In genomic region chr4:33072526-33073161, GRCm38 (mm10) we compare ENCODE assay signal across 9 mouse cellular contexts. TPM values are rescaled to one million over a fixed set of nuclear protein-coding genes. Genes with fewer than 3 reads are reported as not detected.
A peak's percentile ranks its signal among the peaks of the same experiment; 100 is the strongest.
DNase-seq lines count a peak whose midpoint lies in the region; ATAC-seq and TF ChIP-seq lines count a peak whose summit lies in the region.
"Had no signal": no experiment of that assay in that cellular context is flagged by ENCODE, and none has a peak within 500 bp of the region (broad histone marks: within the 10 kb centered on the region; RNA-seq: fewer than 3 reads in every experiment).

No protein-coding gene starts in this region.

- no peaks in the 10 kb centered on the region for H3K36me3 ChIP-seq in liver, embryonic 14.5 days (replicated peaks; ENCODE audit: control insufficient read depth, insufficient read depth, low read depth)
- H3K36me3 ChIP-seq in limb, embryonic 10.5 days, result no peaks in the 10 kb centered on the region
- H3K36me3 ChIP-seq: lung, embryonic 15.5 days had no signal

- no peak for TF ChIP-seq EP300 in liver, embryonic 14.5 days (IDR thresholded peaks at IDR 0.05; ENCODE audit: low read depth)

- H3K9ac ChIP-seq in liver, embryonic 14.5 days (replicated peaks), result no peak overlapping the region
- H3K9ac ChIP-seq: lung, embryonic 15.5 days had no signal

- peaks cover 8 to 14% of the 10 kb centered on the region in 2 experiments for H3K4me1 ChIP-seq in liver, embryonic 14.5 days (replicated peaks; ENCODE audit: control insufficient read depth in 2 of 2, insufficient read depth in 2 of 2, low read length in 1 of 2)
- H3K4me1 ChIP-seq in limb, embryonic 10.5 days, result peaks cover 10% of the 10 kb centered on the region
- H3K4me1 ChIP-seq: lung, embryonic 15.5 days had no signal

- no peak for TF ChIP-seq CTCF in liver, embryonic 14.5 days (IDR thresholded peaks at IDR 0.05; ENCODE audit: low read depth)

- DNase-seq in A20 (ENCODE audit: low read depth, low spot score), result peak; percentile 74
- peak; percentile 55 for DNase-seq in MEL-GATA-1-ER (ENCODE audit: extremely low read depth, low read depth)
- peak in 2 of 3 experiments; percentile 17 to 28 for DNase-seq in liver, embryonic 14.5 days (ENCODE audit: low read depth in 3 of 3, low spot score in 3 of 3)
- DNase-seq in retina, embryonic 14.5 days (ENCODE audit: low spot score), result peak; percentile 20
- DNase-seq in cerebellum, postnatal 36 days, result no peak
- DNase-seq in urinary bladder, postnatal 4 days (ENCODE audit: low spot score in 2 of 2), result no peak
- no peak for DNase-seq in limb, embryonic 10.5 days (ENCODE audit: low spot score)
- no peak for DNase-seq in adrenal gland, adult 8-10 months

- H3K4me2 ChIP-seq in liver, embryonic 14.5 days (ENCODE audit: low read depth), result peak overlapping the region; percentile 40
- H3K4me2 ChIP-seq: lung, embryonic 15.5 days had no signal

- H3K4me3 ChIP-seq in liver, embryonic 14.5 days (ENCODE audit: insufficient read depth in 1 of 2, low read depth in 2 of 2, low read length in 2 of 2), result no peak overlapping the region
- H3K4me3 ChIP-seq in limb, embryonic 10.5 days, result no peak overlapping the region
- H3K4me3 ChIP-seq: lung, embryonic 15.5 days had no signal

- H3K27ac ChIP-seq in liver, embryonic 14.5 days, result no peak overlapping the region
- H3K27ac ChIP-seq in limb, embryonic 10.5 days, result no peak overlapping the region
- H3K27ac ChIP-seq: lung, embryonic 15.5 days had no signal

- 0 out of 2 replicates have a peak, but pooled peaks have one; percentile 39 for ATAC-seq in liver, embryonic 14.5 days (ENCODE audit: insufficient read depth)

- H3K27me3 ChIP-seq in liver, embryonic 14.5 days (ENCODE audit: control insufficient read depth, insufficient read depth, low read length), result no peaks in the 10 kb centered on the region
- no peaks in the 10 kb centered on the region for H3K27me3 ChIP-seq in limb, embryonic 10.5 days (ENCODE audit: low read depth, poor library complexity, severe bottlenecking)
- H3K27me3 ChIP-seq: lung, embryonic 15.5 days had no signal

- WGBS in liver, embryonic 14.5 days (ENCODE audit: insufficient replicate concordance), result 11% methylated on average over 11 of the region's 11 CpGs
- WGBS in limb, embryonic 10.5 days, result 72% methylated on average over 11 of the region's 11 CpGs

- no peaks in the 10 kb centered on the region for H3K9me3 ChIP-seq in liver, embryonic 14.5 days (ENCODE audit: control insufficient read depth, low read length)
- no peaks in the 10 kb centered on the region for H3K9me3 ChIP-seq in limb, embryonic 10.5 days (replicated peaks)
- H3K9me3 ChIP-seq: lung, embryonic 15.5 days had no signal

RNA-seq across cellular contexts. Expression of gene Gabrr2, which starts 9.8 kb away (rescaled TPM):
- polyA plus RNA-seq in liver, embryonic 14.5 days (2012; rRNA removed), result 0.05 and 0.06 TPM in 2 replicates
- polyA plus RNA-seq in liver, embryonic 14.5 days (2014; fragmentation: Nextera tagmentation; extraction: Ambion mirVana), result not detected in 2 replicates
- polyA plus RNA-seq in limb, embryonic 10.5 days (2016; fragmentation: Nextera tagmentation; extraction: Ambion mirVana), result 0.10 TPM in 1 of 2 replicates, not detected in the other
- total RNA-seq in adrenal gland, adult 8-10 months (2022), result under 1 TPM in 2 of 4 experiments, not detected in 2; 0.71 to 0.89 TPM

RNA-seq across cellular contexts. Expression of gene Ube2j1, which starts 41.4 kb away (rescaled TPM):
- polyA plus RNA-seq in liver, embryonic 14.5 days (2012; rRNA removed), result 10.1 and 13.3 TPM in 2 replicates
- 35.9 and 36.4 TPM in 2 replicates for polyA plus RNA-seq in liver, embryonic 14.5 days (2014; fragmentation: Nextera tagmentation; extraction: Ambion mirVana)
- polyA plus RNA-seq in limb, embryonic 10.5 days (2016; fragmentation: Nextera tagmentation; extraction: Ambion mirVana), result 38.3 and 38.7 TPM in 2 replicates
- total RNA-seq in adrenal gland, adult 8-10 months (2022), result 10 to 100 TPM; 45.2 to 68.6 (median 63.7) TPM

RNA-seq across cellular contexts. Expression of gene Gabrr1, which starts 59.7 kb away (rescaled TPM):
- 0.01 TPM in 1 of 2 replicates, not detected in the other for polyA plus RNA-seq in liver, embryonic 14.5 days (2012; rRNA removed)
- polyA plus RNA-seq in liver, embryonic 14.5 days (2014; fragmentation: Nextera tagmentation; extraction: Ambion mirVana), result not detected in 2 replicates
- not detected in 2 replicates for polyA plus RNA-seq in limb, embryonic 10.5 days (2016; fragmentation: Nextera tagmentation; extraction: Ambion mirVana)
- under 1 TPM in 3 of 4 experiments, not detected in 1; 0.14 to 0.17 (median 0.15) TPM for total RNA-seq in adrenal gland, adult 8-10 months (2022)
- polyA plus RNA-seq: lung, embryonic 15.5 days had no signal

Comparison
In these comparisons a context has a peak if more than half of its experiments do, and no peak if none do; other contexts are left out.
1. DNase-seq: peak in A20 (single experiment), MEL-GATA-1-ER (single experiment), liver, embryonic 14.5 days (2 of 3) and retina, embryonic 14.5 days (single experiment); none in cerebellum, postnatal 36 days (0 of 2), urinary bladder, postnatal 4 days (0 of 2), limb, embryonic 10.5 days (single experiment) and adrenal gland, adult 8-10 months (single experiment).